Mouse (Mus musculus) left cerebral cortex, adult 2 months (tissue): Measurements from ENCODE around the gene Fam71e1. TPM values are rescaled to one million over a fixed set of nuclear protein-coding genes. Genes with fewer than 3 reads are reported as not detected.

ENCODE experiments used
- DNase-seq, 2 experiments: peaks; one replicate each; pipeline ENCODE4 v3.0.0; 2021 to 2022; ENCODE audit warnings: low spot score in 2 of 2, mixed read lengths in 1 of 2; ENCODE audit errors: extremely low spot score in 1 of 2
- H3K27ac ChIP-seq: fragments of 200-600 bp; 2 replicates; pipeline ENCODE4 v1.8.1; 2022
- H3K4me3 ChIP-seq: fragments of 200-600 bp; 2 replicates; pipeline ENCODE4 v1.8.1; 2022
- CTCF ChIP-seq: fragments of 200-600 bp; IDR thresholded peaks from 2 replicates; pipeline ENCODE4 v1.8.1; 2022; ENCODE audit warnings: antibody characterized with exemption, mild to moderate bottlenecking, moderate library complexity
- intact Hi-C: fragments of 180-260 bp; cut with DNase I; formaldehyde crosslinking; loops from one replicate; pipeline ENCODE4 v1.15.1; 2025
- total RNA-seq, 2 experiments: library from RNA; stranded (reverse); gene quantifications; 2 replicates each; pipeline ENCODE4 v1.2.3; 2021

Fam71e1 gene
- total RNA-seq, 2 experiments from 2014 or later: 15.5 to 21.0 TPM

GRCm38 (mm10) chr7:44491391-44491790, 5.0 kb upstream of the Fam71e1 start:
- H3K27ac ChIP-seq: no peak overlapping the region
- no peak for TF ChIP-seq CTCF
- DNase-seq: no peak
- intact Hi-C loops: no loop called here
- H3K4me3 ChIP-seq: no peak overlapping the region

GRCm38 (mm10) chr7:44492166-44492826, 4.1 kb upstream of the Fam71e1 start:
- no peak for DNase-seq
- intact Hi-C loops: no loop called here
- TF ChIP-seq CTCF: no peak
- Histone ChIP-seq H3K27ac (no peak overlapping the region), H3K4me3 (no peak overlapping the region)

- DNase-seq: no peak
- H3K4me3 ChIP-seq: peak overlapping the region; percentile 77
- no peak overlapping the region for H3K27ac ChIP-seq
- intact Hi-C loops: no loop called here
- no peak for TF ChIP-seq CTCF
Observed at GRCm38 (mm10) chr7:44494681-44495080, 1.7 kb upstream of the Fam71e1 start.

GRCm38 (mm10) chr7:44495086-44495485, 1.3 kb upstream of the Fam71e1 start:
- Histone ChIP-seq H3K27ac (peak overlapping the region; percentile 97), H3K4me3 (peak overlapping the region; percentile 77)
- TF ChIP-seq CTCF: no peak
- DNase-seq: no peak
- intact Hi-C loops: no loop called here

- no peak for TF ChIP-seq CTCF
- no peak for DNase-seq
- Histone ChIP-seq H3K27ac (peak overlapping the region; percentile 97), H3K4me3 (peak overlapping the region; percentile 77)
- intact Hi-C loops: no loop called here
Observed at GRCm38 (mm10) chr7:44496771-44497109, 359 bp downstream of the Fam71e1 start.

- Histone ChIP-seq H3K4me3 (peak overlapping the region; percentile 77), H3K27ac (no peak overlapping the region)
- no peak for TF ChIP-seq CTCF
- intact Hi-C loops: no loop called here
- no peak for DNase-seq
Observed at GRCm38 (mm10) chr7:44497361-44498055, 1.1 kb downstream of the Fam71e1 start.

GRCm38 (mm10) chr7:44498922-44499321, 2.5 kb downstream of the Fam71e1 start:
- no peak overlapping the region for H3K27ac ChIP-seq
- no peak overlapping the region for H3K4me3 ChIP-seq
- intact Hi-C loops: no loop called here
- no peak for TF ChIP-seq CTCF
- no peak for DNase-seq

GRCm38 (mm10) chr7:44500046-44500445, 3.7 kb downstream of the Fam71e1 start:
- intact Hi-C loops: loop anchor here (2.0 to 5.0 kb wide), 4 partner anchors 49 to 157 kb away; partner anchors contain the start of gene Pold1

GRCm38 (mm10) chr7:44501563-44502115, 5.3 kb downstream of the Fam71e1 start:
- Histone ChIP-seq H3K4me3 (no peak overlapping the region), H3K27ac (no peak overlapping the region)
- intact Hi-C loops: loop anchor here (2.0 to 5.0 kb wide), 4 partner anchors 47 to 156 kb away; partner anchors contain the start of gene Pold1
- peak; percentile 65 for TF ChIP-seq CTCF
- peak; percentile 75 to 78 for DNase-seq

More at GRCm38 (mm10) chr7:44500046-44500445, 3.7 kb downstream of the Fam71e1 start:
- TF ChIP-seq CTCF: no peak
- Histone ChIP-seq H3K27ac (no peak overlapping the region), H3K4me3 (no peak overlapping the region)
- DNase-seq: no peak

GRCm38 (mm10) chr7:44507491-44507890, 11.1 kb downstream of the Fam71e1 start:
- no peak overlapping the region for H3K4me3 ChIP-seq
- no peak overlapping the region for H3K27ac ChIP-seq
- no peak for TF ChIP-seq CTCF
- DNase-seq: no peak
- intact Hi-C loops: no loop called here

- peak; percentile 31 for TF ChIP-seq CTCF
- intact Hi-C loops: no loop called here
- no peak for DNase-seq
- Histone ChIP-seq H3K4me3 (no peak overlapping the region), H3K27ac (no peak overlapping the region)
Observed at GRCm38 (mm10) chr7:44519240-44519913, 23.0 kb downstream of the Fam71e1 start.

GRCm38 (mm10) chr7:44520990-44521389, 24.6 kb downstream of the Fam71e1 start:
- no peak for DNase-seq
- intact Hi-C loops: loop anchor here (2.0 to 5.0 kb wide), 2 partner anchors 40 to 126 kb away; no protein-coding TSS in a partner anchor
- H3K4me3 ChIP-seq: no peak overlapping the region

More at GRCm38 (mm10) chr7:44520990-44521389, 24.6 kb downstream of the Fam71e1 start:
- H3K27ac ChIP-seq: no peak overlapping the region
- no peak for TF ChIP-seq CTCF
